8 mouse cellular contexts compared by ENCODE assay signal in genomic region chr16:94789958-94790357, GRCm38 (mm10).
DNase-seq lines count a peak whose midpoint lies in the region; ATAC-seq and TF ChIP-seq lines count a peak whose summit lies in the region.

No protein-coding gene starts in this region.

- TF ChIP-seq CTCF in intestine, postnatal 0 days (IDR thresholded peaks at IDR 0.05; ENCODE audit: low read depth): peak; percentile 86
- peak; percentile 100 for TF ChIP-seq CTCF in CH12.LX (conservative IDR thresholded peaks at IDR 0.05 in 1 of 2, IDR thresholded peaks at IDR 0.05 in 1 of 2; ENCODE audit: low read depth in 2 of 2, low read length in 2 of 2)
- peak; percentile 75 for TF ChIP-seq CTCF in bone marrow, adult 2 months (IDR thresholded peaks at IDR 0.05; ENCODE audit: control insufficient read depth, insufficient read depth, low read length)

- H3K79me2 ChIP-seq in CH12.LX (replicated peaks; ENCODE audit: control insufficient read depth, extremely low read depth, insufficient read depth, poor library complexity, severe bottlenecking): no peaks in the 10 kb centered on the region

- no peak for ATAC-seq in intestine, postnatal 0 days
- ATAC-seq in intestine, embryonic 15.5 days: no peak
- ATAC-seq in granulocyte monocyte progenitor cell, adult 5-6 weeks (replicated peaks; ENCODE audit: poor library complexity, severe bottlenecking): peak; percentile 88

- H3K9me3 ChIP-seq in intestine, postnatal 0 days (ENCODE audit: control insufficient read depth): no peaks in the 10 kb centered on the region
- H3K9me3 ChIP-seq in intestine, embryonic 15.5 days: no peaks in the 10 kb centered on the region
- H3K9me3 ChIP-seq in CH12.LX (replicated peaks; ENCODE audit: low read length): peaks cover 2% of the 10 kb centered on the region

- no peak for TF ChIP-seq EP300 in CH12.LX (IDR thresholded peaks at IDR 0.05; ENCODE audit: low read length)

- intact Hi-C loops in left cerebral cortex, postnatal 10 days (cut with DNase I): loop anchor here (2.0 to 5.0 kb wide), 2 partner anchors 207 to 553 kb away; partner anchors contain the start of gene Kcnj6

- 0 out of 2 replicates have a peak, but pooled peaks cover 3% of the 10 kb centered on the region for H3K27me3 ChIP-seq in intestine, postnatal 0 days (replicated peaks; ENCODE audit: control insufficient read depth, insufficient read depth, low read length)
- no peaks in the 10 kb centered on the region; the same call in 1 of the 2 replicates for H3K27me3 ChIP-seq in intestine, embryonic 15.5 days (replicated peaks)
- H3K27me3 ChIP-seq in CH12.LX (replicated peaks): peaks cover 46% of the 10 kb centered on the region

- TF ChIP-seq RAD21 in CH12.LX (IDR thresholded peaks at IDR 0.05; ENCODE audit: low read depth, low read length): peak; percentile 79

- peak; percentile 48 for DNase-seq in CH12.LX (ENCODE audit: extremely low read depth)
- DNase-seq in urinary bladder, adult 18-20 months (ENCODE audit: low spot score in 2 of 2): no peak
- DNase-seq in layer of hippocampus, postnatal 14 days (ENCODE audit: low spot score in 2 of 2): no peak
- no peak for DNase-seq in left cerebral cortex, postnatal 10 days (ENCODE audit: extremely low spot score in 1 of 2, low spot score in 2 of 2)

- no peak overlapping the region for H3K4me2 ChIP-seq in intestine, postnatal 0 days (replicated peaks; ENCODE audit: low read depth)
- no peak overlapping the region for H3K4me2 ChIP-seq in intestine, embryonic 15.5 days (replicated peaks)
- no peak overlapping the region for H3K4me2 ChIP-seq in CH12.LX (ENCODE audit: insufficient read depth, low read depth, poor library complexity, severe bottlenecking)

- no peaks in the 10 kb centered on the region for H3K36me3 ChIP-seq in intestine, postnatal 0 days (ENCODE audit: control insufficient read depth, insufficient read depth)
- no peaks in the 10 kb centered on the region for H3K36me3 ChIP-seq in intestine, embryonic 15.5 days
- no peaks in the 10 kb centered on the region for H3K36me3 ChIP-seq in CH12.LX (replicated peaks in 1 of 2; ENCODE audit: control insufficient read depth in 1 of 2, insufficient read depth in 1 of 2, low read length in 1 of 2)

- H3K27ac ChIP-seq in intestine, postnatal 0 days (ENCODE audit: low read depth, low read length): no peak overlapping the region
- no peak overlapping the region for H3K27ac ChIP-seq in intestine, embryonic 15.5 days
- no peak overlapping the region for H3K27ac ChIP-seq in CH12.LX (ENCODE audit: insufficient read depth, low read depth)
- H3K27ac ChIP-seq in bone marrow, adult 2 months (ENCODE audit: control insufficient read depth, insufficient read depth, low read depth, low read length, poor library complexity): no peak overlapping the region

- no peak overlapping the region for H3K4me3 ChIP-seq in intestine, postnatal 0 days (ENCODE audit: low read depth, low read length)
- no peak overlapping the region for H3K4me3 ChIP-seq in intestine, embryonic 15.5 days (replicated peaks)
- no peak overlapping the region for H3K4me3 ChIP-seq in CH12.LX (replicated peaks in 1 of 3; ENCODE audit: low read depth in 2 of 3, low read length in 2 of 3, poor library complexity in 1 of 3)
- H3K4me3 ChIP-seq in bone marrow, adult 2 months (replicated peaks; ENCODE audit: control insufficient read depth, low read depth, low read length): no peak overlapping the region

- in situ Hi-C loops in CH12.LX (cut with MboI; ENCODE audit: low pct_ligation_motif_present, low pct_unique_long_range_greater_than_20kb, low sequenced_read_pairs): no loop called here

- no peak for TF ChIP-seq POLR2A in CH12.LX (IDR thresholded peaks at IDR 0.05; ENCODE audit: low read depth, low read length)
- TF ChIP-seq POLR2A in bone marrow, adult 2 months (IDR thresholded peaks at IDR 0.05; ENCODE audit: borderline replicate concordance, control insufficient read depth, low read depth, low read length): no peak

- 29% methylated on average over 6 of the region's 6 CpGs for WGBS in intestine, postnatal 0 days
- 30% methylated on average over 6 of the region's 6 CpGs for WGBS in intestine, embryonic 15.5 days
- 47% methylated on average over 6 of the region's 6 CpGs for WGBS in bone marrow, adult 2 months

- H3K4me1 ChIP-seq in intestine, postnatal 0 days (replicated peaks; ENCODE audit: control insufficient read depth, insufficient read depth, low read length): no peaks in the 10 kb centered on the region
- H3K4me1 ChIP-seq in intestine, embryonic 15.5 days (replicated peaks): no peaks in the 10 kb centered on the region
- H3K4me1 ChIP-seq in CH12.LX (ENCODE audit: control insufficient read depth in 1 of 2, insufficient read depth in 2 of 2): no peaks in the 10 kb centered on the region
- no peaks in the 10 kb centered on the region for H3K4me1 ChIP-seq in bone marrow, adult 2 months (ENCODE audit: control insufficient read depth, insufficient read depth, low read length)

- dilution Hi-C loops in CH12.LX (cut with MboI; ENCODE audit: extremely low pct_ligation_motif_present, extremely low pct_unique_long_range_greater_than_20kb, low sequenced_read_pairs): no loop called here

- H3K9ac ChIP-seq in intestine, postnatal 0 days (ENCODE audit: low read depth, low read length): no peak overlapping the region
- H3K9ac ChIP-seq in intestine, embryonic 15.5 days: no peak overlapping the region
- H3K9ac ChIP-seq in CH12.LX (ENCODE audit: insufficient read depth, low read depth): no peak overlapping the region

TF ChIP-seq in CH12.LX, 34 proteins besides CTCF, POLR2A, EP300 and RAD21:
- TF ChIP-seq CHD1 (IDR thresholded peaks at IDR 0.05; ENCODE audit: low read depth, low read length) (no peak), JUND (conservative IDR thresholded peaks at IDR 0.05; ENCODE audit: low read depth, low read length) (no peak), CHD2 (IDR thresholded peaks at IDR 0.05; ENCODE audit: low read length) (no peak), PAX5 (IDR thresholded peaks at IDR 0.05; ENCODE audit: low read length) (no peak), ZMIZ1 (IDR thresholded peaks at IDR 0.05; ENCODE audit: low read depth, low read length) (no peak), SMC3 (IDR thresholded peaks at IDR 0.05; ENCODE audit: low read depth, low read length) (peak; percentile 69), IRF4 (IDR thresholded peaks at IDR 0.05; ENCODE audit: low read depth, low read length) (peak; percentile 40; the same call in 1 of the 2 replicates), JUN (IDR thresholded peaks at IDR 0.05; ENCODE audit: insufficient read depth, low read depth, low read length) (no peak), MEF2A (IDR thresholded peaks at IDR 0.05; ENCODE audit: borderline replicate concordance, low read depth, low read length) (no peak), ETS1 (conservative IDR thresholded peaks at IDR 0.05; ENCODE audit: low read depth, low read length) (no peak), NELFE (IDR thresholded peaks at IDR 0.05; ENCODE audit: low read depth, low read length) (peak; percentile 81; the same call in 1 of the 2 replicates), UBTF (IDR thresholded peaks at IDR 0.05; ENCODE audit: low read depth, low read length) (no peak), MAX (IDR thresholded peaks at IDR 0.05; ENCODE audit: low read length) (no peak), USF1 (IDR thresholded peaks at IDR 0.05; ENCODE audit: low read depth, low read length) (no peak), ELF1 (IDR thresholded peaks at IDR 0.05; ENCODE audit: low read depth, low read length) (no peak), GABPA (IDR thresholded peaks at IDR 0.05; ENCODE audit: insufficient replicate concordance, low read depth, low read length) (no peak), MYC (IDR thresholded peaks at IDR 0.05; ENCODE audit: low read depth, low read length) (no peak), SIN3A (IDR thresholded peaks at IDR 0.05; ENCODE audit: low read length) (no peak), RCOR1 (conservative IDR thresholded peaks at IDR 0.05; ENCODE audit: low read depth, low read length) (no peak), ZC3H11A (IDR thresholded peaks at IDR 0.05; ENCODE audit: low read depth, low read length) (no peak), HCFC1 (IDR thresholded peaks at IDR 0.05; ENCODE audit: low read depth, low read length) (no peak)
